Mouse (Mus musculus) kidney, embryonic 15.5 days (tissue): ENCODE data around the gene Cyb5r3. TPM values are rescaled to one million over a fixed set of nuclear protein-coding genes. Genes with fewer than 3 reads are reported as not detected.

Source experiments
- ATAC-seq: fragments of 200-750 bp; cut with Nextera tagmentation; replicated peaks from 2 replicates; pipeline ENCODE4 v1.8.0; 2017; ENCODE audit warnings: moderate TSS enrichment; ENCODE audit not compliant: low FRiP score
- H3K27ac ChIP-seq: fragments of 300-500 bp; sonication (generic); 2 replicates; pipeline ENCODE4 v1.5.1; 2015; ENCODE audit warnings: mild to moderate bottlenecking, inconsistent platforms
- H3K27me3 ChIP-seq: fragments of 300-500 bp; sonication (generic); 2 replicates; pipeline ENCODE4 v1.6.1; 2015; ENCODE audit warnings: inconsistent platforms
- H3K36me3 ChIP-seq: fragments of 300-500 bp; sonication (generic); 2 replicates; pipeline ENCODE4 v1.6.1; 2015; ENCODE audit warnings: inconsistent platforms
- H3K4me1 ChIP-seq: fragments of 300-500 bp; sonication (generic); 2 replicates; pipeline ENCODE4 v1.6.1; 2015; ENCODE audit warnings: inconsistent platforms
- H3K4me2 ChIP-seq: fragments of 300-500 bp; sonication (generic); 2 replicates; pipeline ENCODE4 v1.6.1; 2015; ENCODE audit warnings: moderate library complexity, mild to moderate bottlenecking, inconsistent platforms
- H3K4me3 ChIP-seq: fragments of 300-500 bp; sonication (generic); replicated peaks from 2 replicates; pipeline ENCODE4 v1.5.1; 2015; ENCODE audit warnings: mild to moderate bottlenecking, inconsistent platforms
- H3K9ac ChIP-seq: fragments of 300-500 bp; sonication (generic); 2 replicates; pipeline ENCODE4 v1.6.1; 2015; ENCODE audit warnings: mild to moderate bottlenecking, inconsistent platforms
- H3K9me3 ChIP-seq: fragments of 300-500 bp; sonication (generic); replicated peaks from 2 replicates; pipeline ENCODE4 v1.6.1; 2016; ENCODE audit warnings: inconsistent platforms
- WGBS: fragments of 180-500 bp; shearing (Covaris S2); methylation state at CpG from one replicate; pipeline ENCODE4 v1.1.7; 2015; ENCODE audit warnings: mixed read lengths; 5-methylcytosine and 5-hydroxymethylcytosine counted together
- polyA plus RNA-seq: library from polyadenylated mRNA; unstranded; fragments of >200 nt; fragmentation: Nextera tagmentation; extraction: Ambion mirVana; gene quantifications from 2 replicates; pipeline ENCODE4 v1.2.1, GENCODE M21; 2015

Cyb5r3 gene
- polyA plus RNA-seq = 150 and 166 TPM in 2 replicates

DNA sequence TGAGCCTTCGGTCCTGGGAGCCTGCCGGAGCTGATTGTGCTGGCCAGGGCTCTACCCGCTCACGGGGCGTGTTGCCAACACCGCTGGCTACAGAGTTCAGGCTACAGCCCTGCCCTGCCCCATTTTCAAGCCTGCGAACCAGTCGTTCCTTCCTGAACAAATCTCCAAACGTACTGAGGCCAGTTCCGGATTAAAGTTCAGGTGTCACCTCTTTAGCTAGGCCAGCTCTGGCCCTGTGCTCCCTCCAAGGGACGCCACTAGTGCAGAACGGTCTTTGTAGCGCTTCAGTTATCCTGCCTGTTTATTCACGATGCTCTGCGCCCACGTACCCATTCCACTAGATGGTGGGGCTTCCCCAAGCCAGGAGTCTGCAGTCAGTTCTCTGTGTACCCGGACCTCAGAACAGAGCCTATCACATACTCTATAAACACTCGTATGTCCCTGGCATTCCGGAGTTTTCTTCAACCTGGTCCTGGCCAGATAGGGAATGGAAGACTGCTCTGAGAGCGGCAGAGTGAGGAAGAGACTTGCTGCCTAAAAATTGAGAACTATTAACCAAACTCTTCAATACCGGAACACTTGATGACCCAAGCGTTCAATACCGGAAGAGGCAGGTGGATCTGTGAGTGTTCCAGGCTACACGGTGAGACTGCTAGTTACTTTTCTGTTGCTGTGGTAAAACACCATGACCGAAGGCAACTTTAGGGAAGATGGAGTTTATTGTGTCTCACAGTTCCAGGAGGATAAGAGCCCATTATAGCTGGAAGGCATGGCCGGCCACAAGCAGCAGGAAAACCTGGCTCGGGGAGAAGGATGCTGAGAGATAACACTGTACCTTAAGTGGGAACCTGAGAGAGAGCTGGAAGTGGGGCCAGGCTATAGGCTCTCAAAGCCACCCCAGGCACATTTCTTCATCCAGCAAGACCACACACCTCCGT lies at the start of gene Cyb5r3:
Gene Cyb5r3, minus strand, starts transcription at position 101 of the 938 bp plus-strand sequence.
- no peaks in the 10 kb centered on the region for H3K36me3 ChIP-seq
- no peaks in the 10 kb centered on the region for H3K9me3 ChIP-seq
- peak within 1 kb of the TSS; percentile 71 for H3K9ac ChIP-seq
- H3K4me1 ChIP-seq = peaks cover 49% of the 10 kb centered on the region
- H3K4me3 ChIP-seq = peak within 1 kb of the TSS; percentile 80
- peak within 1 kb of the TSS; percentile 85 for H3K4me2 ChIP-seq
- no peaks in the 10 kb centered on the region for H3K27me3 ChIP-seq
- peak; percentile 68 for ATAC-seq
- H3K27ac ChIP-seq = peak within 1 kb of the TSS; percentile 92
- 32% methylated on average over 28 of the region's 28 CpGs for WGBS

DNA sequence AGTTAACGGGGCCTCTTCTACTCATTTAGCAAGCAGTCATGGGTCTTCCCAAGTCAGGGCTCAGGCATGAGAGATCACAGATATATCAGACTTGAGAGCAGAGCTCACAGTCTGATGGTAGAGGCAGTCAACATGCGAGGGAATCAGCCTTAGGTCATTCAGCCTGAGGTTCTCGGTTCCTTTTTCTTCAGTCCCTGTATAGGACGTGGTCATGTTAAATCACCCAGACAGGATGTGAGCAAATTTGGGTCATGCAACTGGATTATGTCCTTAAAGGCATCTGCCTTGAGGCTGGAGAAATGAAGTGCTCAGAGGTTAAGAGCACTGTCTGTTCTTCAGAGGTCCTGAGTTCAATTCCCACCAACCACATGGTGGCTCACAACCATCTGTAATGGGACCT lies 49.3 kb upstream of the Cyb5r3 start:
- Histone ChIP-seq H3K4me1 (peaks cover 32% of the 10 kb centered on the region), H3K36me3 (no peaks in the 10 kb centered on the region), H3K4me3 (no peak overlapping the region), H3K27ac (peak overlapping the region; percentile 95; the same call in 1 of the 2 replicates), H3K4me2 (no peak overlapping the region), H3K9me3 (no peaks in the 10 kb centered on the region), H3K9ac (no peak overlapping the region), H3K27me3 (no peaks in the 10 kb centered on the region)
- ATAC-seq = no peak
- WGBS = 66% methylated on average over 4 of the region's 4 CpGs

DNA sequence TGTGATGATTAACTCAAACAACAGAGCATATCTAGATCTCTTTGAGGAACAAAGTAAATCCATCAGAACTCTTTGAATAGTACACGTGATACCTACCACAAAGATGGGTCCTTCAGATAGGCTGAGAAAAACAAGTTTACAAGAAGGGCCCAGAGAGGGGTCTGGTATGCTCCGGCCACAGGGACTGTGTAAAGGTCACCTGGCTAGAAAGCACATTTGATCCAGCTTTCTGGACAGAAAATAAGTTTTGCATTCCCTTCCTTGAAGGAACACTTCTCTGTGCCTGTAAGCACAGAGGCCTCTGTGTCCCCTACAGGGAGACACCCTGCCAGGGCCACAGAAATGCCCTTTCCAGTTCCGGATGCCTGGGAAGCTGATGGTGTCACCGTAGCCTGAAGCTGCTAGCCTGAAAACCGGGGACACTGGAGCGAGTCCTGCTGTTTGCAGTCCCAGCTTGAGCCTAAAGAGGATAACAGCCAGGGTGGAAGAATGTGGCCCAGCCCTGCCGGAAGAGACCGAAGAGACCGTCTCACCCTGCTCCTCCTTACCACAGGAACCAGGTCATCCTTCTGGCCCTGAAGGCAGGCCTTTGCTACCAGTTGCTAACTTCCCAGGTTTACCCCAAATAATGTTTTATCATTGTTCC lies 48.1 kb upstream of the Cyb5r3 start:
- no peaks in the 10 kb centered on the region for H3K36me3 ChIP-seq
- H3K4me1 ChIP-seq = peaks cover 38% of the 10 kb centered on the region
- no peak for ATAC-seq
- WGBS = 64% methylated on average over 9 of the region's 9 CpGs
- H3K27me3 ChIP-seq = no peaks in the 10 kb centered on the region
- peak overlapping the region; percentile 71 for H3K27ac ChIP-seq
- no peak overlapping the region for H3K4me3 ChIP-seq
- H3K4me2 ChIP-seq = no peak overlapping the region
- no peaks in the 10 kb centered on the region for H3K9me3 ChIP-seq
- no peak overlapping the region for H3K9ac ChIP-seq

DNA sequence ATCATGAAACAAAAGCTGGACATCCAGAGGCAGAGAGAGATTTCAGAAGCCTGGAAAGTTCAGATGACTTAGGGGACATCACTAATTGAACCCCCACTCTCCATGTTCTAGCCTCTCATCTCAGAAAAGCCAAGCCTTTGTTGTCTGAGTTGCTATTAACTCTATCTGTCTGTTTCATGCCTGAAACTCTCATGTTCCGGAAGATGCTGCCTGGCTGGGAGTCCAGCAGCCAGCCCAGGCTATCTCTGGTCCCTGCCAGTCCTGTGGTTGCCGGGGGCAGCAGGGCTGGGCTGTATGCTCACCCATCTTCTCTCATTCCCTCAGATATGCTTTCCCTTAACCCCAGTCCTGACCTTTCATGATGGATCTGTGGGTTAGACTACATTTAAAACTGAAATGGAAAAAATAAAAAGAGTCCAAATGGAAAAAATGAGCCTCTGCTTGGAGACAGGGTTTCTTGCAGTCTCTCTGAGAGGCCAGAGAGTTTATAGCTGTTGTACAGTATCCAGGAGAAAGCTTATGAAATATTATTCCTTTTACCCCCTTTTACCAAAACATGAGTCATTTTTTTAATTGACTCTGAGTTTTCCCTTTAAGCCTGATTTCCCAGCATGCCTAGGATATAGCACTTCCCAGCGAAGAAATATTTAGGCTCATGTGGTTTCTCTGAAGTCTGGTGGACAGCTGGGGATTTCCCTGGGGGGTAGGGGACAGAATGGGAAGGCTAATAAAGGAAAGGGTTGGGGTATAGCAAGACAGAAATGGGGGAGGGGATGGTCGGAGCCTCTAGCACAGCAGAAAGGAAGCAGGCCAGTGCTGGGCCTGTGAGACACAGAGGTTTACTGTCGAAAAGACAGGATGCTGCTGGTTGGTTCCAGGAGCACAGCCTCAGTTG lies 43.2 kb upstream of the Cyb5r3 start:
- Histone ChIP-seq H3K4me3 (no peak overlapping the region), H3K36me3 (no peaks in the 10 kb centered on the region), H3K4me1 (peaks cover 12% of the 10 kb centered on the region; the same call in 1 of the 2 replicates), H3K27me3 (no peaks in the 10 kb centered on the region), H3K9me3 (no peaks in the 10 kb centered on the region), H3K4me2 (no peak overlapping the region), H3K27ac (peak overlapping the region; percentile 90), H3K9ac (no peak overlapping the region)
- 45% methylated on average over 5 of the region's 5 CpGs for WGBS
- peak; percentile 74 for ATAC-seq

DNA sequence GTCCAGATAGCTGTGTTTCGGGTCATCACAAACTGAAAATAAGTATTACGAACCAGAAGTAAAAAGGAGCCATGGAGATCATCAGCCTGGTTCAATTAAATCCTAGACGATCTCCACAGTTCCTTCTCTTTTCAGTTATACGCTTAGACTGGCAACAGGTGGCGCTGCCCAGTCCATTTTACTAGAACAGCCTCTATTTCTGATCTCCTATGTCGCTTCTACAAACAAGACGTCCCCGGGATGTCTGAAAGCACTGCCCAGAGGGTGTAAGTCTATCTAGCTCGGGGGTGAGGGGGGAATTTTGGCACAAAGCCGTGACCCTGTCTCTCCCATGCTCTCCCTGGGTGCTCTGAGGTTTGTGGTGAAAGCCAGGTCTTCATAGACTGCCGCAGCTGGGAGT lies 37.8 kb upstream of the Cyb5r3 start:
- 0 out of 2 replicates have a peak, but pooled peaks have one; percentile 18 for ATAC-seq
- 19% methylated on average over 11 of the region's 11 CpGs for WGBS
- H3K4me3 ChIP-seq = peak overlapping the region; percentile 32
- no peak overlapping the region for H3K27ac ChIP-seq
- peak overlapping the region; percentile 59 for H3K4me2 ChIP-seq
- H3K4me1 ChIP-seq = peaks cover 12% of the 10 kb centered on the region
- no peaks in the 10 kb centered on the region for H3K9me3 ChIP-seq
- no peaks in the 10 kb centered on the region for H3K27me3 ChIP-seq
- 0 out of 2 replicates have a peak overlapping the region, but pooled peaks have one; percentile 5 for H3K9ac ChIP-seq
- H3K36me3 ChIP-seq = no peaks in the 10 kb centered on the region

DNA sequence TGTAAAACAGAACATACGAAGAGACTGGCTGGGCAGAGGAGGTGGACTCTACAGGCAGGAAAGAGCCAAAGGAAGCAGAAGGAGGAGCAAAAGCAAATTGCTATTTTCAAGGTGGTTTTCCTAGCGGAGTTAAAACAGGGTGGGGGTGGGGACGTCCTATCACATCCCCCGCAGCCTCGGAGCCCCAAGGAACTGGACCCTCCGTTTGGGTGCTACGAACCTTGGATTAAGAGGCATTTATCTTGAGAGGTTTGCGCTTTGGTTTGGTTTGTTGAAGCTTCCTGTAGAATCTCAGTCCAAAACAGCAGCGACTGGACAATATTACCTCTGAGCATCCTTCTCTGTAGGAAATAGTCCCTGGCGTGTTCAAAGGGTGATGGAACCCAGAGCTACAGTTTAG lies 37.3 kb upstream of the Cyb5r3 start:
- WGBS = 11% methylated on average over 10 of the region's 10 CpGs
- Histone ChIP-seq H3K4me1 (peaks cover 15% of the 10 kb centered on the region), H3K9ac (0 out of 2 replicates have a peak overlapping the region, but pooled peaks have one; percentile 5), H3K4me2 (peak overlapping the region; percentile 59), H3K27ac (no peak overlapping the region), H3K27me3 (no peaks in the 10 kb centered on the region), H3K4me3 (peak overlapping the region; percentile 32), H3K36me3 (no peaks in the 10 kb centered on the region), H3K9me3 (no peaks in the 10 kb centered on the region)
- ATAC-seq = no peak

DNA sequence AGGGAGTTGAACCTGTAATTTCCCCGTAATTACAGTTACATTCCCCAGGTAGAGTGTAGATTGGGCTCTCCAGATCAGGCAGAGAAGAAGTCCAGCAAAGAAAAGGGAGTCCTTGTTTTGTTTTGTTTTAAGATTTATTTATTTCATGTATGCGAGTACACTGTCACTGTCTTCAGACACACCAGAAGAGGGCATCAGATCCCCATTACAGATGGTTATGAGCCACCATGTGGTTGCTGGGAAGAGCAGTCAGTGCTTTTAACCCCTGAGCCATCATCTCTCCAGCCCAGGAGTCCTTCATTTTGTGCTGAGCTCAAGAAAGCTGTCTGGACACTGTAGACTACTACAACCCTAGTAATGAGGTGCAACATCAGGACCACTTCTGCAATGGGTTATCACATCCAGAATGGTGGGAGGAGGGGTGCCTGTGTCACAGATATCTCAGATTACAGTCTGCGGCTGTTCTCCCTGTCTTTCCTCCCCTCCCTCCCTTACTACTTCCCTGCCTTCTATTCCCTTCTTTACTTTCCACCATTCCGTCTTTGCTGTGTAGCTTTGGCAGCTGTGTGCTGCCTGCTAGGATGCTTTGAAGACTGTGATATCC lies 36.8 kb upstream of the Cyb5r3 start:
- ATAC-seq = no peak
- H3K4me1 ChIP-seq = peaks cover 19% of the 10 kb centered on the region
- no peaks in the 10 kb centered on the region for H3K9me3 ChIP-seq
- peak overlapping the region; percentile 32 for H3K4me3 ChIP-seq
- H3K4me2 ChIP-seq = peak overlapping the region; percentile 59
- H3K27ac ChIP-seq = no peak overlapping the region
- H3K36me3 ChIP-seq = no peaks in the 10 kb centered on the region
- H3K27me3 ChIP-seq = no peaks in the 10 kb centered on the region
- 0 out of 2 replicates have a peak overlapping the region, but pooled peaks have one; percentile 5 for H3K9ac ChIP-seq
- 38% methylated on average over 4 of the region's 4 CpGs for WGBS

DNA sequence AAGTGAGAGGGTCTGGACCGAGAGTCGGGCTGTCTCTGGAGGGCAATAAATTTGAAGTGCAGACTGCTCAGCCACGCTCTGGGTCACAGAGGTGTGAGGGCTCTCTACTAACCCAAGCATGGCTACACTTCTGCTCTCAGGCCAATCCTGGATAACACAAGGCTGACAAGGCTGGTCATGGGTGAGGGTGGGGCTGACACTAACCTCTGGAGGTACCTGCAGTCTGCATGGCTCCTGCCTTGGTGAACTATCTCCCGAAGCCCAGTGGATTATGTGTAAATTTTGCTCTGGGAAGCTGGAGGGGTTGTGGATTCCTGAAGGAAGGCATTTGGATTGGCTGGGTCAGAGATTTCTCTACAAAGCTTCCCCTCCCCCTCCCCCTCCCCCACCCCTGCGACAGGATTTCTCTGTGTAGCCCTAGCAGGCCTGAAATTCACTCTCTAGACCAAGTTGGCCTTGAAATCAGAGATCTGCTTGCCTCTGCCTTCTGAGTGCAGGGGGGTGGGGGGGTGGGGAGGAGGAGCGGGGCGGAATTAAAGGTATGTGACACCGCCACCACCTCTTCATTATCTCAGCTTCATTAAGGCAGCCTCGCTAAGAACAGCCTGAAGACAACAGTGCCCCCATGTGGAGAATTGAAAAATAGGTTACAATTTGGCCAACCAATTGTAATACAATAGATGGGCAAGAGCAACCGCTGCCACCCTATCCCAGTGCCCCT lies 32.5 kb upstream of the Cyb5r3 start:
- Histone ChIP-seq H3K9ac (no peak overlapping the region), H3K9me3 (no peaks in the 10 kb centered on the region), H3K4me1 (peaks cover 17% of the 10 kb centered on the region), H3K4me2 (peak overlapping the region; percentile 50), H3K4me3 (0 out of 2 replicates have a peak overlapping the region, but pooled peaks have one; percentile 14), H3K36me3 (no peaks in the 10 kb centered on the region), H3K27ac (no peak overlapping the region), H3K27me3 (no peaks in the 10 kb centered on the region)
- peak; percentile 43; the same call in 1 of the 2 replicates for ATAC-seq
- 15% methylated on average over 9 of the region's 10 CpGs for WGBS

DNA sequence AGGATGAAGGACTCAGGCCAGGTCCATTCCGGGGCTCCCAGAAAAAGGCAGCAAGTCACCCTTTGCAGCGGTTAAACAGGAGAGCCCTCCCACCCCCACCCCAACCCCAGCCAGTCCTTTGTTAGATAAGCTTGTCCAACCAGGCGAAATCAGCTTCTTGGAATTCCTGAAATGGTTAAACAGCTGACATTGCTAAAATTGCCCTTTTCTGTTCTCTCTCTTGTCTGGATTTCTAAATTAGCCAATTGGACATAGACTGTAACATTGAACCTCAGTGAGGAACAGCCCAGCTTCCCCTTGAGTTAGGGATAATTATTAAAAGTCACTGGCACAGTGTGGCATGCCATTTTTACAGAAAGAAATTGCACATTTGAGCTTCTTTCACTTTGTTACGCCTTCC lies 30.0 kb upstream of the Cyb5r3 start:
- no peak overlapping the region for H3K9ac ChIP-seq
- H3K9me3 ChIP-seq = no peaks in the 10 kb centered on the region
- no peak for ATAC-seq
- no peaks in the 10 kb centered on the region for H3K27me3 ChIP-seq
- WGBS = 75% methylated on average over 4 of the region's 4 CpGs
- no peak overlapping the region for H3K4me3 ChIP-seq
- no peak overlapping the region for H3K27ac ChIP-seq
- H3K4me1 ChIP-seq = peaks cover 9% of the 10 kb centered on the region
- no peaks in the 10 kb centered on the region for H3K36me3 ChIP-seq
- no peak overlapping the region for H3K4me2 ChIP-seq

DNA sequence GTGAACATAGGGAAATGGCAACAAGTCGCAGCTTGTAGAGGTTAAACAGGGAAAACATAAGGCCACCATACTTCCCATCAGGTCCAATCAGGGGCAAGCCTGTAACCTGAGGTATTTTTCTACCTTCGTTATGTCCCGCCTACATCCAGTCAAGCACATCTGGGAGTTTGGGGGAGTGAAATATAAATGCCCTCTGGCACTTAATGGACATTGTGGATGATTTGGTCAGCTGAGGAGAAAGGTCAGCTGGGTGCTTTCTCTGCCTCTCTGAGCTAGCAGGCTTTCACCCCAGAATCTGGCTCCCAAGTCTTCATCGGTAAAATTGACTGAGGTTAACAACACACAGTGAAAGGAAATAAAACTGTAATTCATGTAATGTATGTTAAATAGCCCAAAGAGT lies 21.0 kb upstream of the Cyb5r3 start:
- no peaks in the 10 kb centered on the region for H3K27me3 ChIP-seq
- 85% methylated on average over 4 of the region's 4 CpGs for WGBS
- H3K9ac ChIP-seq = no peak overlapping the region
- H3K4me1 ChIP-seq = no peaks in the 10 kb centered on the region
- no peak overlapping the region for H3K27ac ChIP-seq
- no peaks in the 10 kb centered on the region for H3K36me3 ChIP-seq
- H3K4me3 ChIP-seq = no peak overlapping the region
- peaks cover 4% of the 10 kb centered on the region; the same call in 1 of the 2 replicates for H3K9me3 ChIP-seq
- no peak for ATAC-seq
- no peak overlapping the region for H3K4me2 ChIP-seq
